Mouse (Mus musculus): Measurements from ENCODE around the gene Slc4a5. TPM values are rescaled to one million over a fixed set of nuclear protein-coding genes. Genes with fewer than 3 reads are reported as not detected.
"Not testable (repeated sequence)": the region's sequence is repeated elsewhere in the genome, so short reads cannot be mapped to it uniquely, and the experiment has no call there.

Slc4a5 gene
- polyA plus RNA-seq, 1 experiment from 2014 or later: 0.46 TPM

DNA sequence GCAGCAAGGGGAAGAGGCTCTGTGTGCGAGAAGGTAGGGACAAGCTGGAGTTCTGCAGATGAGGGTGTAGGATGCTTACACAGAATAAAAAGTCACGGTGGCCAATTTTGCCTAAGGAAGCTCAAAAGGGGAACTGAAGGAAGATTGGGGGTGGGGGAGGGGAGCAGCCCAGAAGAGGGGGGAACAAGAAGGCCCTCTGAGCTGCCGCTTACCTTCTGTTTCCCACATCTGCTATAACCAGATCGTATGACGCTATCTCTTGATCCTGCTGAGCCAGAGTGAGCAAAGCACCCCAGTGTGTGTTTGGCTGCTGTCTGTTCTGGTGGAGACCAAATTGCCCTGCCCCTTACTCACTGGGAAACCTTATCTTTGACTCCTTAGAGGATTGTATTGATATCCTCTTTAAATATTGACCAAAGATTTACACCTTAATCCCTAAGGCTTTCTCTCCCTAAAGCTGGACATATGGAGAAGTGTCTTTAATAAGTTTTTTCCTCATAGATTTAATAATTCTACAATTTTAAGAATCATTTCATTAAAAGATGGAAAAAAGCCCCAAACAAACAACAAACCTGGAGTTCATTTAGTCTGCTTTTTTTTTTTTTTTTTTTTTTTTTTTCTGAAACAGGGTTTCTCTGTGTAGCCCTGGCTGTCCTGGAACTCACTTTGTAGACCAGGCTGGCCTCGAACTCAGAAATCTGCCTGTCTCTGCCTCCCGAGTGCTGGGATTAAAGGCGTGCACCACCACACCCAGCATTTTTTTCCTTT lies 104.2 kb downstream of the Slc4a5 start:
- Histone ChIP-seq H3K27ac (ENCODE audit: low read depth) (no peak overlapping the region), H3K4me2 (ENCODE audit: low read length) (no peak overlapping the region), H3K36me3 (ENCODE audit: control insufficient read depth, insufficient read depth, low read length) (peaks cover 2% of the 10 kb centered on the region), H3K9ac (ENCODE audit: low read length) (no peak overlapping the region), H3K4me3 (ENCODE audit: low read depth, low read length) (no peak overlapping the region), H3K27me3 (replicated peaks; ENCODE audit: control insufficient read depth, insufficient read depth, low read length) (no peaks in the 10 kb centered on the region), H3K4me1 (replicated peaks; ENCODE audit: control insufficient read depth, insufficient read depth, low read length) (peaks cover 12% of the 10 kb centered on the region), H3K9me3 (ENCODE audit: control insufficient read depth, low read length) (no peaks in the 10 kb centered on the region)
- ATAC-seq (replicated peaks; ENCODE audit: low FRiP score, low TSS enrichment, low read depth) (no peak), DNase-seq (ENCODE audit: low spot score) (no peak)
- 61% methylated on average over 8 of the region's 8 CpGs for WGBS

DNA sequence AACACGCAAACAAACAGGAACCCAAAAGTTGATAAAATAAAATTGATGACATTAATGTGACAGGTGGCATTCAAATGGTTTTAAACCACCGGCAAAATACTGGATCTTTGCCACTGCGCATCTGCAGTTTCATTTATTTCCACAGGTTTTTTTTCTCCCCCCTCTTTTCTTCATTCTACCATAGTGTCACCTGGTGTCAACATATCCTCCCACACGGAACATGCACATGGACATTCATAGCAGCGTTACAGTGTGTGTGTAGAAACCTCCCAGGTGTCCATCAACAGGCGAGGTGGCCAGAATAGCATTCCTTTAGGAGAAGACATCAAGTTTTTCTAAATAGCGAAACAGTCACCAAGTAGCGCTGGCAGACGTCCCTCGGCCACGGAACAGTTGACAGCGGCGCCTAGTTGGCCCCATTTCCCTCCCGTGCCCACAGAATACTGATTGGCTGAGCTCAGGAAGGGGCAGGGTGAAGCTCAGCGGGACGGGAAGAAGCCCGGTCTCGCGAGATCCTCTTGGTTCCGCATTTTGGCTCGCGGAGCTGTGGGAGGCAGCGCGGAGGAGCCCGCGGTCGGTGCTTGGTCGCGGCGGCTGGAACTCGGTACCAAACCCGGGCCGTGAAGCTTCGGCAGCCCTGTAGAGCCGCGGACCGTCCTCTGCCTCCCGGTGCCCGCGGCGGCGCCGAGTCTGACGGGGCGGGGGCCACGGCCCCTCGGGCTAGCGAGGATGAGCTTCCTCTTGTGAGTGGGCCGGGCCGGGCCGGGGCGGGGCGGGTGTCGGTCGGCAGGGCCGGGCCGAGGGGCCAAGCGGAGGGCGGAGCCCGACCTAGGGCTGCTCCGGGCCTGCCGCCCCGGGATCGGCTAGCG lies 106.1 kb downstream of the Slc4a5 start, which contains the start of the genes Mthfd2 and Mob1a:
Mthfd2 (minus strand) TSS at position 384 of the 869 bp plus-strand sequence.
Mob1a (plus strand) TSS at position 492 of the 869 bp plus-strand sequence.
- H3K9ac ChIP-seq (ENCODE audit: low read length): peak within 1 kb of the TSS; percentile 87
- H3K27ac ChIP-seq (ENCODE audit: low read depth): peak within 1 kb of the TSS; percentile 88
- DNase-seq (ENCODE audit: low spot score) (peak; percentile 96), ATAC-seq (replicated peaks; ENCODE audit: low FRiP score, low TSS enrichment, low read depth) (peak; percentile 97)
- H3K9me3 ChIP-seq (ENCODE audit: control insufficient read depth, low read length): no peaks in the 10 kb centered on the region
- WGBS: 1% methylated on average over 65 of the region's 65 CpGs
- H3K36me3 ChIP-seq (ENCODE audit: control insufficient read depth, insufficient read depth, low read length): peaks cover 22% of the 10 kb centered on the region
- peak within 1 kb of the TSS; percentile 89 for H3K4me3 ChIP-seq (ENCODE audit: low read depth, low read length)
- no peaks in the 10 kb centered on the region for H3K27me3 ChIP-seq (replicated peaks; ENCODE audit: control insufficient read depth, insufficient read depth, low read length)
- H3K4me1 ChIP-seq (replicated peaks; ENCODE audit: control insufficient read depth, insufficient read depth, low read length): peaks cover 12% of the 10 kb centered on the region
- peak within 1 kb of the TSS; percentile 64 for H3K4me2 ChIP-seq (ENCODE audit: low read length)

DNA sequence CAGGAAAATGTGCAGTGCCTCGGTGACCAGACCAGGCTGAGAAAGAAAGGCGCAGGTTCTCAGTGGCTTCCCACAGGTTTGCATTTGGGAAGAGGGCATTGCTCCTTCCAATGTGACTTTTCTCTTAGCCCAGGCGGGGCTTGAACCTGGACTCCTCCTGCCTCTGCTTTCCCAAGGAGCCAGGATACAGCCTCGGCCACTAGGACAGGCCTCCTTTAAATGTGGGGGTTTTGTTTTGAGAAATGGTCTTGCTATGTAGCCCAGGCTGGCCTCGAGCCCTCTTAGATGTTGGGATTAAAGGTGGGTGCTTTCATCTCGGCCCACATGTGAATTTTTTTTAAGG lies 106.7 kb downstream of the Slc4a5 start:
- no peaks in the 10 kb centered on the region for H3K27me3 ChIP-seq (replicated peaks; ENCODE audit: control insufficient read depth, insufficient read depth, low read length)
- peak overlapping the region; percentile 89 for H3K4me3 ChIP-seq (ENCODE audit: low read depth, low read length)
- H3K36me3 ChIP-seq (ENCODE audit: control insufficient read depth, insufficient read depth, low read length): peaks cover 28% of the 10 kb centered on the region
- peak overlapping the region; percentile 64 for H3K4me2 ChIP-seq (ENCODE audit: low read length)
- peak overlapping the region; percentile 87 for H3K9ac ChIP-seq (ENCODE audit: low read length)
- H3K4me1 ChIP-seq (replicated peaks; ENCODE audit: control insufficient read depth, insufficient read depth, low read length): peaks cover 12% of the 10 kb centered on the region
- DNase-seq (ENCODE audit: low spot score): no peak
- WGBS: 4% methylated on average over 6 of the region's 6 CpGs
- H3K9me3 ChIP-seq (ENCODE audit: control insufficient read depth, low read length): no peaks in the 10 kb centered on the region
- H3K27ac ChIP-seq (ENCODE audit: low read depth): peak overlapping the region; percentile 88
- ATAC-seq (replicated peaks; ENCODE audit: low FRiP score, low TSS enrichment, low read depth): peak; percentile 25

DNA sequence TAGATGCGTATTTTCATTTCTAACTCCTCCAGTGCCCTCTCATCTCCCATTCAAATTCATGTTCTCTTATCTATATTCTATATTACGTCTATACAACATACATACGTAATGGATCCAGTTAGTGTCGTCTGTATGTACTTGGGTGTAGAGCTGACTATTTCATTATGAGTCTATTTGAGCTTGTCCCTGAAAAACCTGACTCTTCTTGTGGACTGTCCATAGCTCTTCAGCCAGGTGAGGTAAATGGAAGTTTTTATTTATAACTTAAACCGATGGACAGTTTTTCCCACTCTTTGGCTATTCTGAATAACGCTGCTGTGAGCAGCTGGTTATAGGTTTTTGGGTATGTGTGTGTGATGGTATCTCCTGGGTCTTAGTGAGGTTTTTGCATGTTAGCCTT lies 107.1 kb downstream of the Slc4a5 start:
- WGBS: 57% methylated on average over 6 of the region's 6 CpGs

DNA sequence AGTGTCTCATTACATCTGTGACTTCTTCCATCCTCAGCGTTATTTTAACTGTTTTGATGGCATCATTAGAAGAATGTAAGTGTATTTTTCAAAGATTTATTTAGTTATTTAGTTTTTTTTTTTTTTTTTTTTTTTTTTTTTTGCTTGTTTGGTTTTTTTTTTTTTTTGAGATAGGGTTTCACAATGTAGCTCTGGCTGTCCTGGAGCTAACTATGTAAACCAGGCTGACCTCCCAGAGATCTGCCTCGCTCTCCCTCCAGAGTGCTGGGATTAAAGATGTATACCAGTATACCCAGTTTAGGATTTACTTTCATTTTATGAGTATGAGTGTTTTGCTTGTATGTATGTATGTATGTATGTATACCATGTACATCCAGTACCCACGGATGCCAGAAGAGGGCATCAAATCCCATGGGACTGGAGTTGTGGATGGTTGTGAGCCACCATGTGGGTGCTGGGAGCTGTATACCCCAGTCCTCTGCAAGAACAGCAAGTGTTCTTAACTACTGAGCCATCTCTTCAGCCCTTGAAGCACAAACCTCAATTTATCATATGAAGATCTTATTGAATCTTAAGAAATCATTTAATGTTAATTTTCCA lies 108.1 kb downstream of the Slc4a5 start:
- WGBS: 88% methylated on average over 3 of the region's 3 CpGs
- Histone ChIP-seq H3K27me3 (replicated peaks; ENCODE audit: control insufficient read depth, insufficient read depth, low read length) (no peaks in the 10 kb centered on the region), H3K27ac (ENCODE audit: low read depth) (no peak overlapping the region), H3K36me3 (ENCODE audit: control insufficient read depth, insufficient read depth, low read length) (peaks cover 39% of the 10 kb centered on the region), H3K4me3 (ENCODE audit: low read depth, low read length) (no peak overlapping the region), H3K4me2 (ENCODE audit: low read length) (no peak overlapping the region), H3K9ac (ENCODE audit: low read length) (no peak overlapping the region), H3K4me1 (replicated peaks; ENCODE audit: control insufficient read depth, insufficient read depth, low read length) (peaks cover 12% of the 10 kb centered on the region), H3K9me3 (ENCODE audit: control insufficient read depth, low read length) (no peaks in the 10 kb centered on the region)
- no peak for ATAC-seq (replicated peaks; ENCODE audit: low FRiP score, low TSS enrichment, low read depth)
- DNase-seq (ENCODE audit: low spot score): no peak

More for the DNA sequence above, 107.1 kb downstream of the Slc4a5 start:
- H3K9ac ChIP-seq (ENCODE audit: low read length): peak overlapping the region; percentile 87
- peak overlapping the region; percentile 64 for H3K4me2 ChIP-seq (ENCODE audit: low read length)
- no peak for DNase-seq (ENCODE audit: low spot score)
- H3K4me1 ChIP-seq (replicated peaks; ENCODE audit: control insufficient read depth, insufficient read depth, low read length): peaks cover 12% of the 10 kb centered on the region
- no peak for ATAC-seq (replicated peaks; ENCODE audit: low FRiP score, low TSS enrichment, low read depth)
- no peaks in the 10 kb centered on the region for H3K27me3 ChIP-seq (replicated peaks; ENCODE audit: control insufficient read depth, insufficient read depth, low read length)
- peak overlapping the region; percentile 89 for H3K4me3 ChIP-seq (ENCODE audit: low read depth, low read length)
- peaks cover 32% of the 10 kb centered on the region for H3K36me3 ChIP-seq (ENCODE audit: control insufficient read depth, insufficient read depth, low read length)
- H3K9me3 ChIP-seq (ENCODE audit: control insufficient read depth, low read length): no peaks in the 10 kb centered on the region
- H3K27ac ChIP-seq (ENCODE audit: low read depth): no peak overlapping the region

DNA sequence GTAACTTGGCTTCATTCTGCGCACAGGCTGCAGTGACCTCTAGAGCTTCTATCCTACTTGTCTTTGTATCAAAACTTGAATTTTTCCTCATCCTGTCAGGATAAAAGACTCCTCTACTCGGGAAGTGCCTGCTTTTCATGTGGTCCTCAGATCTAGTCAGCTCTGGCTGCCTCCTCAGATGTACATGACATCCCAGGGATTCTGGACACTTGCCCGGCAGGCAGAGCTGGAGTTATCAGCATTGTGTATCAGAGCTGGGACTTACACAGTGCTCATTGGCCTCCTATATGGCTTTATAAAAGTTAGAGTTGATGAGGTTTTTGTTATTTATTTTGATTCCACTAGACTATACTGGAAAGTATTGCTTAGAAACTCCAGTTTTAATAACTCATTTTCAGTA lies 121.8 kb downstream of the Slc4a5 start:
- Histone ChIP-seq H3K27me3 (replicated peaks; ENCODE audit: control insufficient read depth, insufficient read depth, low read length) (no peaks in the 10 kb centered on the region), H3K4me3 (ENCODE audit: low read depth, low read length) (no peak overlapping the region), H3K36me3 (ENCODE audit: control insufficient read depth, insufficient read depth, low read length) (peaks cover 67% of the 10 kb centered on the region), H3K9ac (ENCODE audit: low read length) (no peak overlapping the region), H3K9me3 (ENCODE audit: control insufficient read depth, low read length) (no peaks in the 10 kb centered on the region), H3K4me1 (replicated peaks; ENCODE audit: control insufficient read depth, insufficient read depth, low read length) (no peaks in the 10 kb centered on the region), H3K27ac (ENCODE audit: low read depth) (no peak overlapping the region), H3K4me2 (ENCODE audit: low read length) (no peak overlapping the region)
- 90% methylated on average over 3 of the region's 3 CpGs for WGBS
- no peak for ATAC-seq (replicated peaks; ENCODE audit: low FRiP score, low TSS enrichment, low read depth)
- no peak for DNase-seq (ENCODE audit: low spot score)

DNA sequence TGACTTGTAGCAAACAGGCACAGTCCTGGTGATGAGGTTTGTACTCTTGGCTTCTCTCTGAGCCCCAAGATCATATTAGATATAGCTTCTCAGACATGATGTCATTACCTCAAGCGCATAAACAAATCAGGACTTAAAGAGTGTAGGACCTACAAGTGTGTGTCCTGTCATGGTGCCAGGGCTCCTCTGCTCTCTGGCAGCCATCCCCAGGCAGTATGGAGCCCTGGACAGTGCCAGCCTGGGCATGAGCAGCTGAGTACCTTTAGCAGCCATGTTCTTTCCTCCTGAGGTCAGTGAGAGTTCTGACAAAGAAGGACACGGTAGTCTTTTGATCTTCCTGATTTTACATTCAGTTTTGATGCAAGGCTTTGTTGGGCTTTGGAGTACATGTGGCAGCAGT lies 123.3 kb downstream of the Slc4a5 start:
- Histone ChIP-seq H3K4me2 (ENCODE audit: low read length) (no peak overlapping the region), H3K4me3 (ENCODE audit: low read depth, low read length) (no peak overlapping the region), H3K27ac (ENCODE audit: low read depth) (no peak overlapping the region), H3K9ac (ENCODE audit: low read length) (no peak overlapping the region), H3K4me1 (replicated peaks; ENCODE audit: control insufficient read depth, insufficient read depth, low read length) (no peaks in the 10 kb centered on the region), H3K9me3 (ENCODE audit: control insufficient read depth, low read length) (no peaks in the 10 kb centered on the region), H3K27me3 (replicated peaks; ENCODE audit: control insufficient read depth, insufficient read depth, low read length) (no peaks in the 10 kb centered on the region), H3K36me3 (ENCODE audit: control insufficient read depth, insufficient read depth, low read length) (peaks cover 61% of the 10 kb centered on the region)
- WGBS: 94% methylated on average over 2 of the region's 2 CpGs
- ATAC-seq (replicated peaks; ENCODE audit: low FRiP score, low TSS enrichment, low read depth) (no peak), DNase-seq (ENCODE audit: low spot score) (no peak)

DNA sequence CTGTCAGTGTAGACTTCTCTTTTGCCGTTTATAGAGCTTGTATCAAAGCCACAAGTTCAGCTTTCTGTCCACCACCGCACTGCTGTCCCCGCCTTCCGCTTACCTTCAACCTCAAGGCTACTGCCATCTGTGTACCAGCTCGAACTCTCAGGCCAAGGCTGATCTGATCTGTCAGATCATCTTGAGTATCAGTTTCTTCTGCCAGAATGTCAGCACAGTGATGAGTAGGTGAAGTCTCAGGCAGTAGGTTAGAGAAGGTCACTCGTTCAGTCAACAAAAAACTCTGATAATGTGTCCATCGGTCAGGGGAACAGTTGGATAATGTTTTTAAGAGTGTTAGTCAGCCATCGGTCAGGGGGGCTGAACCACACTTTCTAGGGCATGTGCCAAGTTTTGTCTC lies 125.7 kb downstream of the Slc4a5 start:
- not testable (repeated sequence) for H3K27me3 ChIP-seq (replicated peaks; ENCODE audit: control insufficient read depth, insufficient read depth, low read length); H3K9me3 ChIP-seq (ENCODE audit: control insufficient read depth, low read length); ATAC-seq (replicated peaks; ENCODE audit: low FRiP score, low TSS enrichment, low read depth); DNase-seq (ENCODE audit: low spot score); H3K4me3 ChIP-seq (ENCODE audit: low read depth, low read length); H3K9ac ChIP-seq (ENCODE audit: low read length); H3K27ac ChIP-seq (ENCODE audit: low read depth); H3K4me2 ChIP-seq (ENCODE audit: low read length)
- 88% methylated on average over 8 of the region's 8 CpGs for WGBS
- peaks cover 10% of the 10 kb centered on the region for H3K4me1 ChIP-seq (replicated peaks; ENCODE audit: control insufficient read depth, insufficient read depth, low read length)
- peaks cover 38% of the 10 kb centered on the region for H3K36me3 ChIP-seq (ENCODE audit: control insufficient read depth, insufficient read depth, low read length)

Measured in intestine, embryonic 14.5 days (tissue).